Mouse (Mus musculus): ENCODE measurements around the gene Prdx2.
A peak's percentile ranks its signal among the peaks of the same experiment; 100 is the strongest.

DNA sequence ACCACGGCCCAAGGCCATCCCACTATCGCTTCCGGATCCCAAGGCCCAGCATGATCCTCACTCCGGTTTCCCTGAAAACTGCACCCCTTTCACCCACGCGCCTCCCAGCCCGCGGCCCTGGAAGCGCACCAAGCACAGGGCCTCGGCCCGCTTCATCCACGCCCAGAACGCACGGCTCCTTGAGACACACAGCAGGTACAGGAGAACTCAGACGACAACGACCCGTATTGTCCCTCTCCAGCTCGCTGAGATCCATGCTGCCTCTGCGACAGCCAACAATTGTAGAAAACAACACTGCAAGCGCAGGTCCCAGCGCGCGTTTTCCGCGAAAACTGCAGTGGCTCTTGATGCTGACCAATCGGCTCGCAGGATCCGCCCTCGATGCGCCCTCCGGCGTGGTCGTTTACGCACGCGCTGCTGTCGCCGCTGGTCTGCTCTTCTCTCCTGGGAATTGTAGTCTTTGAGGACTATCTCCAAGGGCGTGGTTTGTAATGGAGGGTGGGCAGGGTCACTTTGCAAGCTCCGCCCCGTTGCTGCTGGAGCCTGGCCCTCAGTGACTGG lies 3.6 kb upstream of the Prdx2 start:
- TF ChIP-seq POLR2A (IDR thresholded peaks at IDR 0.05; ENCODE audit: insufficient read length, low read depth) (peak; percentile 49), REST (IDR thresholded peaks at IDR 0.05; ENCODE audit: insufficient read depth, insufficient read length) (no peak), USF1 (IDR thresholded peaks at IDR 0.05; ENCODE audit: low read depth) (no peak), MYOG (IDR thresholded peaks at IDR 0.05; ENCODE audit: control insufficient read depth in 1 of 3, insufficient read depth in 1 of 3, insufficient read length in 2 of 3, low read depth in 2 of 3) (no peak), E2F4 (IDR thresholded peaks at IDR 0.05; ENCODE audit: insufficient read depth) (peak; percentile 69), MAX (IDR thresholded peaks at IDR 0.05; ENCODE audit: low read depth) (no peak), MYOD1 (IDR thresholded peaks at IDR 0.05; ENCODE audit: control insufficient read depth in 1 of 3, insufficient read length in 2 of 3, low read depth in 2 of 3) (no peak), POLR2AphosphoS2 (IDR thresholded peaks at IDR 0.05; ENCODE audit: insufficient read length, low read depth) (peak; percentile 86), TCF3 (IDR thresholded peaks at IDR 0.05; ENCODE audit: insufficient read length, low read depth) (no peak), TCF12 (IDR thresholded peaks at IDR 0.05; ENCODE audit: insufficient read depth, poor library complexity, severe bottlenecking) (no peak), CEBPB (IDR thresholded peaks at IDR 0.05; ENCODE audit: insufficient read depth, poor library complexity, severe bottlenecking) (no peak), SRF (IDR thresholded peaks at IDR 0.05; ENCODE audit: control insufficient read depth, insufficient read length, low read depth) (peak; percentile 20)
